Mouse (Mus musculus): ENCODE measurements around the gene Prkar1a. TPM values are rescaled to one million over a fixed set of nuclear protein-coding genes. Genes with fewer than 3 reads are reported as not detected.

Gene Prkar1a
- total RNA-seq, 2 experiments from 2014 or later: 172 to 199 TPM

- DNase-seq: no peak
- intact Hi-C loops (cut with DNase I; ENCODE audit: low total_unique reads): no loop called here
Measured at GRCm38 (mm10) chr11:109698740-109699139, 49.5 kb downstream of the Prkar1a start.

GRCm38 (mm10) chr11:109699784-109700183 is 50.6 kb downstream of the Prkar1a start:
- DNase-seq: no peak
- intact Hi-C loops (cut with DNase I; ENCODE audit: low total_unique reads): no loop called here

- no peak for DNase-seq
- intact Hi-C loops (cut with DNase I; ENCODE audit: low total_unique reads): no loop called here
Measured at GRCm38 (mm10) chr11:109700761-109701160, 51.6 kb downstream of the Prkar1a start.

- DNase-seq: no peak
- intact Hi-C loops (cut with DNase I; ENCODE audit: low total_unique reads): no loop called here
Measured at GRCm38 (mm10) chr11:109702031-109702815, 53.0 kb downstream of the Prkar1a start.

GRCm38 (mm10) chr11:109703845-109704244 is 54.6 kb downstream of the Prkar1a start:
- no peak for DNase-seq
- intact Hi-C loops (cut with DNase I; ENCODE audit: low total_unique reads): no loop called here

GRCm38 (mm10) chr11:109704311-109705205 is 55.4 kb downstream of the Prkar1a start:
- intact Hi-C loops (cut with DNase I; ENCODE audit: low total_unique reads): no loop called here
- DNase-seq: no peak

GRCm38 (mm10) chr11:109705336-109706054 is 56.3 kb downstream of the Prkar1a start:
- intact Hi-C loops (cut with DNase I; ENCODE audit: low total_unique reads): no loop called here
- no peak for DNase-seq

- intact Hi-C loops (cut with DNase I; ENCODE audit: low total_unique reads): no loop called here
- no peak for DNase-seq
Measured at GRCm38 (mm10) chr11:109706055-109706412, 56.8 kb downstream of the Prkar1a start.

- no peak for DNase-seq
- intact Hi-C loops (cut with DNase I; ENCODE audit: low total_unique reads): no loop called here
Measured at GRCm38 (mm10) chr11:109706586-109706985, 57.4 kb downstream of the Prkar1a start.

- DNase-seq: no peak
- intact Hi-C loops (cut with DNase I; ENCODE audit: low total_unique reads): no loop called here
Measured at GRCm38 (mm10) chr11:109707442-109707841, 58.2 kb downstream of the Prkar1a start.

- no peak for DNase-seq
- intact Hi-C loops (cut with DNase I; ENCODE audit: low total_unique reads): no loop called here
Measured at GRCm38 (mm10) chr11:109708786-109709185, 59.6 kb downstream of the Prkar1a start.

- no peak for DNase-seq
- intact Hi-C loops (cut with DNase I; ENCODE audit: low total_unique reads): no loop called here
Measured at GRCm38 (mm10) chr11:109709501-109709900, 60.3 kb downstream of the Prkar1a start.

GRCm38 (mm10) chr11:109714341-109715247 is 65.4 kb downstream of the Prkar1a start:
- DNase-seq: peak; percentile 45
- intact Hi-C loops (cut with DNase I; ENCODE audit: low total_unique reads): loop anchor here (5.0 kb wide), 1 partner anchor 37 kb away; no protein-coding TSS in a partner anchor

- intact Hi-C loops (cut with DNase I; ENCODE audit: low total_unique reads): loop anchor here (5.0 kb wide), 1 partner anchor 38 kb away; no protein-coding TSS in a partner anchor
- no peak for DNase-seq
Measured at GRCm38 (mm10) chr11:109715311-109715781, 66.1 kb downstream of the Prkar1a start.

GRCm38 (mm10) chr11:109716981-109717380 is 67.8 kb downstream of the Prkar1a start:
- no peak for DNase-seq
- intact Hi-C loops (cut with DNase I; ENCODE audit: low total_unique reads): loop anchor here (5.0 kb wide), 1 partner anchor 40 kb away; no protein-coding TSS in a partner anchor

GRCm38 (mm10) chr11:109717448-109717847 is 68.2 kb downstream of the Prkar1a start:
- no peak for DNase-seq
- intact Hi-C loops (cut with DNase I; ENCODE audit: low total_unique reads): loop anchor here (5.0 kb wide), 1 partner anchor 40 kb away; no protein-coding TSS in a partner anchor

- no peak for DNase-seq
- intact Hi-C loops (cut with DNase I; ENCODE audit: low total_unique reads): loop anchor here (5.0 kb wide), 1 partner anchor 41 kb away; no protein-coding TSS in a partner anchor
Measured at GRCm38 (mm10) chr11:109717966-109718895, 69.0 kb downstream of the Prkar1a start.

Data from gastrocnemius, postnatal 14 days (tissue).